Mouse (Mus musculus): ENCODE data around the gene Zkscan14. TPM values are rescaled to one million over a fixed set of nuclear protein-coding genes. Genes with fewer than 3 reads are reported as not detected.

The Zkscan14 gene
- polyA plus RNA-seq, 1 experiment from 2014 or later, result 6.5 TPM

DNA sequence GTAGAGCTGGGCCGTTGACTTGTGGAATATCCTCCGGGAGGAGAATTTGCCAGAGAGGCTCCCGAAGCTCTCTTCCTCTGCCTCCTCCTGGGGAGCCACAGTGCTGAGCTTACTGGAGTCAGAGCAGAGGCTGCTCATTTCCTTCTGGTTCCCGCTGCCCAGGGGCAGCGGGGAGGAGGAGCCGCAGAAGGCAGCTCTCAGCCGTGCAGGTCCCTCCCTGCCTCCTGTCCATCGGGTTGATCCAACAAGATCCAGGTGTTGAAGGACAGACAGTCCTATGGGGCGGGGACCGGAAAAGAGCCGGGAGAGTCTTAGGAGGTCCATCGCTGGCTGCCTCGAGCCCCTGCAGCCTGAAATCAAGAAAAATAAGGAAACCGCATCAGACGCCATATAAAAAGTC lies 36.5 kb downstream of the Zkscan14 start:
- Histone ChIP-seq H3K4me1 (replicated peaks; ENCODE audit: control insufficient read depth, insufficient read depth, low read length) (peaks cover 9% of the 10 kb centered on the region), H3K27ac (ENCODE audit: low read depth, low read length) (no peak overlapping the region), H3K4me2 (ENCODE audit: low read depth, low read length, severe bottlenecking) (no peak overlapping the region), H3K36me3 (ENCODE audit: control insufficient read depth, insufficient read depth, low read length) (peaks cover 3% of the 10 kb centered on the region; the same call in 1 of the 2 replicates), H3K9me3 (ENCODE audit: control insufficient read depth, low read length) (no peaks in the 10 kb centered on the region), H3K27me3 (ENCODE audit: control insufficient read depth, insufficient read depth, low read length) (no peaks in the 10 kb centered on the region), H3K9ac (ENCODE audit: low read length) (no peak overlapping the region), H3K4me3 (ENCODE audit: low read depth, low read length) (no peak overlapping the region)
- WGBS, result 90% methylated on average over 15 of the region's 15 CpGs
- no peak for ATAC-seq (replicated peaks; ENCODE audit: low FRiP score)
- DNase-seq (ENCODE audit: low spot score), result no peak

DNA sequence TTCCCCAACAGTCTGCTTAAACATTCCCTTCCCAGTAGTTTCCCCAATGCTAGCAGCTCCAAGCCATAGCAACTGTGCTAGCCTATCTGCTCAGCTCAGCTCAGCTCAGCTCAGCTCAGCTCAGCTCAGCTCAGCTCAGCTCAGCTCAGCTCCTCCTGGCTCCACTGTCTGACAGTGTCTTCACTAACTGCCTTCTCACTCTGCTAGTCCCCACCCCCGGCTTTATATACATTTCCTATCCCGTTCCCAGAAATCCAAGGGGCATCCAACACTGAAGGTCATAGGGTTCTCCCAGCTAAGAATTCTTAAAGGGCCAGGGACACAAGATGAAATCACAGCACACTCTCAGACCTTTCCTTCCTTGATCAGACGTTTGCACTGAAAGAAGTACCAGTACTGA lies 37.0 kb downstream of the Zkscan14 start:
- 83% methylated on average over 3 of the region's 3 CpGs for WGBS
- Histone ChIP-seq H3K4me3 (ENCODE audit: low read depth, low read length) (no peak overlapping the region), H3K4me1 (replicated peaks; ENCODE audit: control insufficient read depth, insufficient read depth, low read length) (peaks cover 9% of the 10 kb centered on the region), H3K9ac (ENCODE audit: low read length) (no peak overlapping the region), H3K9me3 (ENCODE audit: control insufficient read depth, low read length) (no peaks in the 10 kb centered on the region), H3K4me2 (ENCODE audit: low read depth, low read length, severe bottlenecking) (no peak overlapping the region), H3K36me3 (ENCODE audit: control insufficient read depth, insufficient read depth, low read length) (peaks cover 3% of the 10 kb centered on the region; the same call in 1 of the 2 replicates), H3K27ac (ENCODE audit: low read depth, low read length) (no peak overlapping the region), H3K27me3 (ENCODE audit: control insufficient read depth, insufficient read depth, low read length) (no peaks in the 10 kb centered on the region)
- DNase-seq (ENCODE audit: low spot score) (no peak), ATAC-seq (replicated peaks; ENCODE audit: low FRiP score) (no peak)

DNA sequence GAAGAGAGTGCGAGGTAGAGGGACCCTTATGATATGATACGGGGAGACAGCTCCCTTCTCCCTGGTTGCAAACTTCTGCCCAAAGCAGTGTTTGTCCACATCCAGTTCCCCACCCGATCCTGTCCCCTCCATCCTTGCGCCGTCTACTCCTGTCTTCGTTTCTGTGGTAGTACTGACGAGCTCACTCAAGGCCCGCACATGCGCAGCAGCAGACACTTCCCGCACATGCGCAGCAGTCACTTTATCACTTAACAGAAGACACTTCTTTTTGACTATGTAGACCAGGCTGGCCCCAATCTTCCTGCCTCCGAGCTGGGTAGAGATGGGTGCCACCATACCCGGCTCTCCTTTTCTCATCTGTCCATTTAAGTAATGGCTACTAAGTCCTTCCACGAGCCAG lies 40.3 kb downstream of the Zkscan14 start:
- no peak for DNase-seq (ENCODE audit: low spot score)
- Histone ChIP-seq H3K36me3 (ENCODE audit: control insufficient read depth, insufficient read depth, low read length) (peaks cover 3% of the 10 kb centered on the region; the same call in 1 of the 2 replicates), H3K27ac (ENCODE audit: low read depth, low read length) (no peak overlapping the region), H3K9ac (ENCODE audit: low read length) (no peak overlapping the region), H3K27me3 (ENCODE audit: control insufficient read depth, insufficient read depth, low read length) (no peaks in the 10 kb centered on the region), H3K4me3 (ENCODE audit: low read depth, low read length) (no peak overlapping the region), H3K4me1 (replicated peaks; ENCODE audit: control insufficient read depth, insufficient read depth, low read length) (peaks cover 3% of the 10 kb centered on the region; the same call in 1 of the 2 replicates), H3K9me3 (ENCODE audit: control insufficient read depth, low read length) (no peaks in the 10 kb centered on the region), H3K4me2 (ENCODE audit: low read depth, low read length, severe bottlenecking) (no peak overlapping the region)
- WGBS, result 94% methylated on average over 14 of the region's 14 CpGs
- no peak for ATAC-seq (replicated peaks; ENCODE audit: low FRiP score)

DNA sequence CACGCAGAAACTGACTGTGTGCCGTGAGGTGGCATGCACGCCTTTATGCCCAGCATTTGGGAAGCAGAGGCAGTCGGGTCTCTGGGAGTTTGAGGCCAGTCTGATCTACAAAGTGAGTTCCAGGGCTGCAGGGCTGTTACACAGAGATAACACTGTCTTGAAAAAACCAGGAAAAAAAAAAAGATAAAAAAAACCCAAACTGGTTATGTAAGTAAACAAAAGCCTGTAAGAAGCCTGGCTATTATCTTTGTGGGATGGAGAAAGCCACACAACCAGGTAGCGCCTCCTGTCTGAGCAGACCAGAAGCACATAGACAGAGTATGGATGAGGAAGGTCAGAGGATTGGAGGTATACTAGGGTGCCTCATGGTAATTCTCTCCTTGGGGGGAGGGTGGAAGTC lies 49.0 kb downstream of the Zkscan14 start:
- WGBS, result 92% methylated on average over 5 of the region's 5 CpGs
- ATAC-seq (replicated peaks; ENCODE audit: low FRiP score) (no peak), DNase-seq (ENCODE audit: low spot score) (no peak)
- no peaks in the 10 kb centered on the region for H3K4me1 ChIP-seq (replicated peaks; ENCODE audit: control insufficient read depth, insufficient read depth, low read length)
- no peak overlapping the region for H3K4me2 ChIP-seq (ENCODE audit: low read depth, low read length, severe bottlenecking)
- H3K9me3 ChIP-seq (ENCODE audit: control insufficient read depth, low read length), result no peaks in the 10 kb centered on the region
- no peak overlapping the region for H3K9ac ChIP-seq (ENCODE audit: low read length)
- no peaks in the 10 kb centered on the region for H3K27me3 ChIP-seq (ENCODE audit: control insufficient read depth, insufficient read depth, low read length)
- no peak overlapping the region for H3K4me3 ChIP-seq (ENCODE audit: low read depth, low read length)
- peaks cover 4% of the 10 kb centered on the region; the same call in 1 of the 2 replicates for H3K36me3 ChIP-seq (ENCODE audit: control insufficient read depth, insufficient read depth, low read length)
- H3K27ac ChIP-seq (ENCODE audit: low read depth, low read length), result no peak overlapping the region

DNA sequence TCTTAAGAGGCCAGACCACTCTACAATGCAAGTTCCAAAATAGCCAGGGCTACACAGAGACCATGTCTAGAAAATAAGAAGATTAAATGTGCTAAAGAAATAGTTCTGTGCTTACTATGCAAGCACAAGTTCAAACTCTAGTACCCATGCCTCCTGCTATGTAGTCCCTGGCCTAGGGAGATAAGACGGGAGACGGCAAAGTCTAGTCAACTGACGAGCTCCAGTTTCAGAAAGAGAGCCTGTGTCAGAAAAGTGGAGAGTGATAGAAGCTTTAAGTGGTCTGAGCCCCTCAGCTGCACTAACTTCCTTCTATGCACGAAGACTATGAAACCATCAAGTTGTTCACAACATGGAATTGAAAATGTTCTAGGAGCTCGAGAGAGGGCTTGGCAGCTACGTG lies 52.4 kb downstream of the Zkscan14 start:
- H3K27ac ChIP-seq (ENCODE audit: low read depth, low read length), result no peak overlapping the region
- WGBS, result 91% methylated on average over 6 of the region's 6 CpGs
- H3K4me1 ChIP-seq (replicated peaks; ENCODE audit: control insufficient read depth, insufficient read depth, low read length), result no peaks in the 10 kb centered on the region
- ATAC-seq (replicated peaks; ENCODE audit: low FRiP score), result no peak
- no peak overlapping the region for H3K9ac ChIP-seq (ENCODE audit: low read length)
- H3K4me2 ChIP-seq (ENCODE audit: low read depth, low read length, severe bottlenecking), result no peak overlapping the region
- H3K9me3 ChIP-seq (ENCODE audit: control insufficient read depth, low read length), result no peaks in the 10 kb centered on the region
- DNase-seq (ENCODE audit: low spot score), result no peak
- H3K36me3 ChIP-seq (ENCODE audit: control insufficient read depth, insufficient read depth, low read length), result peaks cover 23% of the 10 kb centered on the region
- no peaks in the 10 kb centered on the region for H3K27me3 ChIP-seq (ENCODE audit: control insufficient read depth, insufficient read depth, low read length)
- H3K4me3 ChIP-seq (ENCODE audit: low read depth, low read length), result no peak overlapping the region

DNA sequence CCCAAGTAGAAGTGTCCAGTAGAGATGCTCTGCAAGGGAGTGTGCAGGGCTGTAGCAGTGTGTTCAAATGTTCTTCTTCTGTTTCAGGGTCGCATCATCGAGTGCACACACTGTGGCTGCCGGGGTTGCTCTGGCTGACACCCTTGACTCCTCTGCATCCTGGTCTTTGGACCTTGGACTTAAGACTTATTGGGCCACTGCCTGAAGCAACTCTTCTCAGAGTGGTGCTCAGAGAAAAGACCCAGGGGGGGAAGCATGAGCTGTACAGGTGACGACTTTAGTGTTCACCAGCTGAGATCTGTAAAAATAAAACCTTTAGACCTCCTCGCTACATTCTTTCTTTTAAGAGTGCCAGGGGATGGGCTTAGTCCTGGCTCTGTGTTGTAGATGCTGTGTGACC lies 53.9 kb downstream of the Zkscan14 start:
- H3K27ac ChIP-seq (ENCODE audit: low read depth, low read length), result no peak overlapping the region
- WGBS, result 90% methylated on average over 5 of the region's 5 CpGs
- no peaks in the 10 kb centered on the region for H3K4me1 ChIP-seq (replicated peaks; ENCODE audit: control insufficient read depth, insufficient read depth, low read length)
- H3K4me2 ChIP-seq (ENCODE audit: low read depth, low read length, severe bottlenecking), result no peak overlapping the region
- H3K36me3 ChIP-seq (ENCODE audit: control insufficient read depth, insufficient read depth, low read length), result peaks cover 27% of the 10 kb centered on the region
- no peak for DNase-seq (ENCODE audit: low spot score)
- H3K9ac ChIP-seq (ENCODE audit: low read length), result no peak overlapping the region
- ATAC-seq (replicated peaks; ENCODE audit: low FRiP score), result no peak
- no peaks in the 10 kb centered on the region for H3K9me3 ChIP-seq (ENCODE audit: control insufficient read depth, low read length)
- H3K27me3 ChIP-seq (ENCODE audit: control insufficient read depth, insufficient read depth, low read length), result no peaks in the 10 kb centered on the region
- H3K4me3 ChIP-seq (ENCODE audit: low read depth, low read length), result no peak overlapping the region

Other genes with a start within 250 kb of the Zkscan14 start
- gene Smurf1, start 236.0 kb downstream of the Zkscan14 start, polyA plus RNA-seq (2014; fragmentation: Nextera tagmentation; extraction: Ambion mirVana), result 18.3 and 21.4 TPM in 2 replicates
- gene Gm4871, start 169.1 kb downstream of the Zkscan14 start, polyA plus RNA-seq (2014; fragmentation: Nextera tagmentation; extraction: Ambion mirVana), result not detected in 2 replicates
- gene 1700018F24Rik, start 158.9 kb downstream of the Zkscan14 start, polyA plus RNA-seq (2014; fragmentation: Nextera tagmentation; extraction: Ambion mirVana), result not detected in 2 replicates
- 145 and 150 TPM in 2 replicates for gene Arpc1a, start 118.0 kb downstream of the Zkscan14 start, polyA plus RNA-seq (2014; fragmentation: Nextera tagmentation; extraction: Ambion mirVana)
- not detected in 2 replicates for gene Kpna7, start 117.8 kb downstream of the Zkscan14 start, polyA plus RNA-seq (2014; fragmentation: Nextera tagmentation; extraction: Ambion mirVana)
- 51.2 and 62.8 TPM in 2 replicates for gene Arpc1b, start 87.7 kb downstream of the Zkscan14 start, polyA plus RNA-seq (2014; fragmentation: Nextera tagmentation; extraction: Ambion mirVana)
- gene Pdap1, start 61.6 kb downstream of the Zkscan14 start, polyA plus RNA-seq (2014; fragmentation: Nextera tagmentation; extraction: Ambion mirVana), result 135 and 136 TPM in 2 replicates
- 252 and 253 TPM in 2 replicates for gene Bud31, start 61.5 kb downstream of the Zkscan14 start, polyA plus RNA-seq (2014; fragmentation: Nextera tagmentation; extraction: Ambion mirVana)
- gene Ptcd1, start 34.8 kb downstream of the Zkscan14 start, polyA plus RNA-seq (2014; fragmentation: Nextera tagmentation; extraction: Ambion mirVana), result 18.6 and 19.6 TPM in 2 replicates
- gene Cpsf4, start 34.7 kb downstream of the Zkscan14 start, polyA plus RNA-seq (2014; fragmentation: Nextera tagmentation; extraction: Ambion mirVana), result 51.4 and 59.0 TPM in 2 replicates
- 478 and 501 TPM in 2 replicates for gene Atp5j2, start 9.8 kb downstream of the Zkscan14 start, polyA plus RNA-seq (2014; fragmentation: Nextera tagmentation; extraction: Ambion mirVana)
- gene Zkscan5, start 2.7 kb upstream of the Zkscan14 start, polyA plus RNA-seq (2014; fragmentation: Nextera tagmentation; extraction: Ambion mirVana), result 17.2 and 20.2 TPM in 2 replicates
- 37.2 and 39.2 TPM in 2 replicates for gene Zfp655, start 29.8 kb upstream of the Zkscan14 start, polyA plus RNA-seq (2014; fragmentation: Nextera tagmentation; extraction: Ambion mirVana)
- 0.41 and 0.77 TPM in 2 replicates for gene Zscan25, start 78.6 kb upstream of the Zkscan14 start, polyA plus RNA-seq (2014; fragmentation: Nextera tagmentation; extraction: Ambion mirVana)
- gene Cyp3a57, start 143.4 kb upstream of the Zkscan14 start, polyA plus RNA-seq (2014; fragmentation: Nextera tagmentation; extraction: Ambion mirVana), result not detected in 2 replicates